Mouse (Mus musculus) adrenal gland, postnatal 14 days (tissue): ENCODE measurements around the gene Dtnb. TPM values are rescaled to one million over a fixed set of nuclear protein-coding genes. Genes with fewer than 3 reads are reported as not detected.
"Not testable (repeated sequence)": the region's sequence is repeated elsewhere in the genome, so short reads cannot be mapped to it uniquely, and the experiment has no call there.

Experiments
- DNase-seq: peaks from one replicate; pipeline ENCODE4 v3.0.0; 2021; ENCODE audit warnings: mixed read lengths
- total RNA-seq: library from RNA; stranded (reverse); gene quantifications from 2 replicates; pipeline ENCODE4 v1.2.3, GENCODE M21; 2021

Dtnb gene
- total RNA-seq, 1 experiment from 2014 or later, result 26.0 TPM

GRCm38 (mm10) chr12:3660985-3661635, 88.9 kb downstream of the Dtnb start:
- DNase-seq, result peak; percentile 25

GRCm38 (mm10) chr12:3662660-3663059, 90.5 kb downstream of the Dtnb start:
- peak; percentile 11 for DNase-seq

GRCm38 (mm10) chr12:3663386-3663785, 91.2 kb downstream of the Dtnb start:
- DNase-seq, result peak; percentile 37

- no peak for DNase-seq
Measured at GRCm38 (mm10) chr12:3669971-3670381, 97.8 kb downstream of the Dtnb start.

GRCm38 (mm10) chr12:3671117-3671516, 98.9 kb downstream of the Dtnb start:
- DNase-seq, result no peak

- DNase-seq, result peak; percentile 37
Measured at GRCm38 (mm10) chr12:3672786-3673185, 100.6 kb downstream of the Dtnb start.

- no peak for DNase-seq
Measured at GRCm38 (mm10) chr12:3673886-3674285, 101.7 kb downstream of the Dtnb start.

- no peak for DNase-seq
Measured at GRCm38 (mm10) chr12:3674913-3675312, 102.7 kb downstream of the Dtnb start.

- no peak for DNase-seq
Measured at GRCm38 (mm10) chr12:3680721-3681120, 108.5 kb downstream of the Dtnb start.

GRCm38 (mm10) chr12:3683041-3683440, 110.9 kb downstream of the Dtnb start:
- no peak for DNase-seq

- DNase-seq, result no peak
Measured at GRCm38 (mm10) chr12:3686419-3686940, 114.3 kb downstream of the Dtnb start.

- not testable (repeated sequence) for DNase-seq
Measured at GRCm38 (mm10) chr12:3690926-3691529, 118.8 kb downstream of the Dtnb start.

GRCm38 (mm10) chr12:3692795-3693392, 120.7 kb downstream of the Dtnb start:
- DNase-seq, result no peak

- DNase-seq, result peak; percentile 56
Measured at GRCm38 (mm10) chr12:3695741-3696501, 123.7 kb downstream of the Dtnb start.

- DNase-seq, result no peak
Measured at GRCm38 (mm10) chr12:3700503-3700902, 128.3 kb downstream of the Dtnb start.

- DNase-seq, result no peak
Measured at GRCm38 (mm10) chr12:3702903-3703302, 130.7 kb downstream of the Dtnb start.

GRCm38 (mm10) chr12:3719151-3719721, 147.1 kb downstream of the Dtnb start:
- DNase-seq, result no peak

GRCm38 (mm10) chr12:3720527-3720926, 148.3 kb downstream of the Dtnb start:
- DNase-seq, result no peak

- DNase-seq, result peak; percentile 66
Measured at GRCm38 (mm10) chr12:3723762-3724161, 151.6 kb downstream of the Dtnb start.

GRCm38 (mm10) chr12:3724822-3725370, 152.7 kb downstream of the Dtnb start:
- no peak for DNase-seq

GRCm38 (mm10) chr12:3729521-3730075, 157.4 kb downstream of the Dtnb start:
- no peak for DNase-seq
